Mouse (Mus musculus) lung, embryonic 14.5 days (tissue): Measurements from ENCODE around the gene Olfr965. TPM values are rescaled to one million over a fixed set of nuclear protein-coding genes. Genes with fewer than 3 reads are reported as not detected.
"Not testable (repeated sequence)": the region's sequence is repeated elsewhere in the genome, so short reads cannot be mapped to it uniquely, and the experiment has no call there.

Experiments used
- ATAC-seq: fragments of 200-750 bp; cut with Nextera tagmentation; 2 replicates; pipeline ENCODE4 v1.8.0; 2017; ENCODE audit warnings: mild to moderate bottlenecking, moderate TSS enrichment, moderate library complexity; ENCODE audit not compliant: insufficient read depth
- DNase-seq: peaks from one replicate; pipeline ENCODE4 v3.0.0-alpha.2; 2015
- H3K27ac ChIP-seq: fragments of 300-500 bp; sonication (generic); 2 replicates; pipeline ENCODE4 v1.5.1; 2014; ENCODE audit warnings: low read depth, mild to moderate bottlenecking, moderate library complexity
- H3K27me3 ChIP-seq: fragments of 300-500 bp; sonication (generic); 2 replicates; pipeline ENCODE4 v1.6.1; 2014; ENCODE audit warnings: low read length, control low read depth; ENCODE audit not compliant: insufficient read depth
- H3K36me3 ChIP-seq: fragments of 300-500 bp; sonication (generic); 2 replicates; pipeline ENCODE4 v1.6.1; 2014; ENCODE audit warnings: control low read depth; ENCODE audit not compliant: insufficient read depth
- H3K4me1 ChIP-seq: fragments of 300-500 bp; sonication (generic); 2 replicates; pipeline ENCODE4 v1.6.1; 2014; ENCODE audit warnings: antibody characterized with exemption, control low read depth; ENCODE audit not compliant: insufficient read depth
- H3K4me2 ChIP-seq: fragments of 300-500 bp; sonication (generic); 2 replicates; pipeline ENCODE4 v1.6.1; 2014; ENCODE audit warnings: mild to moderate bottlenecking
- H3K4me3 ChIP-seq: fragments of 300-500 bp; sonication (generic); 2 replicates; pipeline ENCODE4 v1.5.1; 2014; ENCODE audit warnings: low read depth, low read length
- H3K9ac ChIP-seq: fragments of 300-500 bp; sonication (generic); 2 replicates; pipeline ENCODE4 v1.6.1; 2014
- H3K9me3 ChIP-seq: fragments of 300-500 bp; sonication (generic); 2 replicates; pipeline ENCODE4 v1.6.1; 2016; ENCODE audit warnings: low read depth, low read length, control low read depth
- CTCF ChIP-seq: IDR thresholded peaks from 2 replicates; pipeline ENCODE4 v1.5.1; 2016; ENCODE audit warnings: antibody characterized with exemption, low read depth
- WGBS: fragments of 180-500 bp; shearing (Covaris S2); extraction: QIAGEN DNeasy Blood & Tissue Kit; methylation state at CpG from one replicate; pipeline ENCODE4 v1.1.7; 2014; 5-methylcytosine and 5-hydroxymethylcytosine counted together
- polyA plus RNA-seq: library from polyadenylated mRNA; unstranded; fragments of >200 nt; fragmentation: Nextera tagmentation; extraction: Ambion mirVana; gene quantifications from 2 replicates; pipeline ENCODE4 v1.2.1, GENCODE M21; 2014

The Olfr965 gene
- polyA plus RNA-seq: not detected in 2 replicates

- H3K27me3 ChIP-seq: no peaks in the 10 kb centered on the region
- no peak within 1 kb of the TSS for H3K9ac ChIP-seq
- no peak for TF ChIP-seq CTCF
- DNase-seq (no peak), ATAC-seq (no peak)
- H3K4me2 ChIP-seq: no peak within 1 kb of the TSS
- H3K4me3 ChIP-seq: no peak within 1 kb of the TSS
- H3K36me3 ChIP-seq: no peaks in the 10 kb centered on the region
- no peaks in the 10 kb centered on the region for H3K4me1 ChIP-seq
- H3K9me3 ChIP-seq: no peaks in the 10 kb centered on the region
- no peak within 1 kb of the TSS for H3K27ac ChIP-seq
Observed at GRCm38 (mm10) chr9:39711053-39711452, at the start of gene Olfr965. Gene Olfr965 (plus strand): TSS chr9:39711353.

GRCm38 (mm10) chr9:39666905-39667304, 44.2 kb upstream of the Olfr965 start, which contains the start of gene Olfr963:
Gene Olfr963 (plus strand): TSS chr9:39667205.
- no peak within 1 kb of the TSS for H3K4me2 ChIP-seq
- H3K4me1 ChIP-seq: no peaks in the 10 kb centered on the region
- no peaks in the 10 kb centered on the region for H3K27me3 ChIP-seq
- no peaks in the 10 kb centered on the region for H3K36me3 ChIP-seq
- WGBS: 80% methylated on average over 1 of the region's 1 CpGs
- H3K9ac ChIP-seq: no peak within 1 kb of the TSS
- H3K27ac ChIP-seq: no peak within 1 kb of the TSS
- H3K4me3 ChIP-seq: no peak within 1 kb of the TSS
- no peak for TF ChIP-seq CTCF
- no peak for DNase-seq
- H3K9me3 ChIP-seq: no peaks in the 10 kb centered on the region
- ATAC-seq: no peak

- H3K4me2 ChIP-seq: no peak overlapping the region
- H3K27me3 ChIP-seq: no peaks in the 10 kb centered on the region
- no peak overlapping the region for H3K4me3 ChIP-seq
- 61% methylated on average over 2 of the region's 2 CpGs for WGBS
- ATAC-seq: no peak
- no peak overlapping the region for H3K27ac ChIP-seq
- H3K9me3 ChIP-seq: no peaks in the 10 kb centered on the region
- no peaks in the 10 kb centered on the region for H3K36me3 ChIP-seq
- TF ChIP-seq CTCF: no peak
- no peaks in the 10 kb centered on the region for H3K4me1 ChIP-seq
- no peak overlapping the region for H3K9ac ChIP-seq
- DNase-seq: no peak
Observed at GRCm38 (mm10) chr9:39669723-39670122, 41.4 kb upstream of the Olfr965 start.

- ATAC-seq: no peak
Observed at GRCm38 (mm10) chr9:39674820-39675219, 36.3 kb upstream of the Olfr965 start.

GRCm38 (mm10) chr9:39678557-39678956, 32.6 kb upstream of the Olfr965 start:
- no peak overlapping the region for H3K4me3 ChIP-seq
- H3K4me1 ChIP-seq: no peaks in the 10 kb centered on the region
- no peak for DNase-seq
- no peaks in the 10 kb centered on the region for H3K36me3 ChIP-seq
- H3K27ac ChIP-seq: no peak overlapping the region
- no peak for ATAC-seq
- no peak for TF ChIP-seq CTCF
- H3K9ac ChIP-seq: no peak overlapping the region
- 86% methylated on average over 2 of the region's 2 CpGs for WGBS
- no peak overlapping the region for H3K4me2 ChIP-seq
- H3K9me3 ChIP-seq: no peaks in the 10 kb centered on the region
- no peaks in the 10 kb centered on the region for H3K27me3 ChIP-seq

More at GRCm38 (mm10) chr9:39674820-39675219, 36.3 kb upstream of the Olfr965 start:
- no peak overlapping the region for H3K27ac ChIP-seq
- no peak overlapping the region for H3K4me2 ChIP-seq
- H3K4me3 ChIP-seq: no peak overlapping the region
- H3K4me1 ChIP-seq: no peaks in the 10 kb centered on the region
- DNase-seq: no peak
- H3K36me3 ChIP-seq: no peaks in the 10 kb centered on the region
- no peaks in the 10 kb centered on the region for H3K27me3 ChIP-seq
- WGBS: 75% methylated on average over 2 of the region's 2 CpGs
- no peak for TF ChIP-seq CTCF
- no peak overlapping the region for H3K9ac ChIP-seq
- H3K9me3 ChIP-seq: no peaks in the 10 kb centered on the region

- no peak for ATAC-seq
- H3K27ac ChIP-seq: no peak overlapping the region
- 61% methylated on average over 2 of the region's 2 CpGs for WGBS
Observed at GRCm38 (mm10) chr9:39679280-39679679, 31.9 kb upstream of the Olfr965 start.

GRCm38 (mm10) chr9:39701123-39701522, 10.0 kb upstream of the Olfr965 start:
- H3K9me3 ChIP-seq, H3K27ac ChIP-seq, H3K4me1 ChIP-seq, DNase-seq, H3K9ac ChIP-seq, ATAC-seq, H3K4me2 ChIP-seq, H3K36me3 ChIP-seq, H3K27me3 ChIP-seq, H3K4me3 ChIP-seq: not testable (repeated sequence)
- WGBS: 87% methylated on average over 6 of the region's 8 CpGs

More at GRCm38 (mm10) chr9:39679280-39679679, 31.9 kb upstream of the Olfr965 start:
- Histone ChIP-seq H3K4me2 (no peak overlapping the region), H3K36me3 (no peaks in the 10 kb centered on the region), H3K9me3 (no peaks in the 10 kb centered on the region), H3K4me1 (no peaks in the 10 kb centered on the region), H3K9ac (no peak overlapping the region), H3K27me3 (no peaks in the 10 kb centered on the region), H3K4me3 (no peak overlapping the region)
- no peak for DNase-seq
- no peak for TF ChIP-seq CTCF

- no peak within 1 kb of the TSS for H3K4me2 ChIP-seq
- DNase-seq (no peak), ATAC-seq (no peak)
- no peaks in the 10 kb centered on the region for H3K4me1 ChIP-seq
- H3K27me3 ChIP-seq: no peaks in the 10 kb centered on the region
- H3K4me3 ChIP-seq: no peak within 1 kb of the TSS
- no peak within 1 kb of the TSS for H3K9ac ChIP-seq
- no peak within 1 kb of the TSS for H3K27ac ChIP-seq
- no peak for TF ChIP-seq CTCF
- H3K36me3 ChIP-seq: no peaks in the 10 kb centered on the region
- H3K9me3 ChIP-seq: no peaks in the 10 kb centered on the region
Observed at GRCm38 (mm10) chr9:39707017-39707416, 4.1 kb upstream of the Olfr965 start, which contains the start of gene Olfr149. Gene Olfr149 (minus strand): TSS chr9:39707117.
